In the genomic region with DNA sequence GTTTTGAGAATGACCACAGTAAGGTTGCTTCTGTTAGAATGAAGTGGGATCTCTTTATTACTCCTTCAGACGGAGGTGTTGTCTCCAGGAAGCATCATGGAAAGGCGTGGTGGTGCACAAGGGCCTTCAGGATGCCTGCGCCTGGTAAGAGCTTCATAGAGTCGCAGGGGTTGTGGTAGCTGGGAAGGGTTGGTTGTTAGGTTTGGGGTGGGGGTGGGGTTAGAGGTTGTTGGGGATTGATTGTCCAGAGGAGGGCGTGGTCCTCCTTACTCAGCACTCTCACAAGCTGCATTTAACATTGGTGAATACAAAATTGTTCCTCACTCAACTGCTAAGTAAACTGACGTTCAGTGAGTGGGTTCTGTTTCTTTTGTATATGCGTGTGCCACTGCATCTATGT, we compare ENCODE assay signal across 8 mouse cellular contexts. TPM values are rescaled to one million over a fixed set of nuclear protein-coding genes. Genes with fewer than 3 reads are reported as not detected.
DNase-seq lines count a peak whose midpoint lies in the region; ATAC-seq and TF ChIP-seq lines count a peak whose summit lies in the region.

No protein-coding gene starts in this region.

- 17% methylated on average over 7 of the region's 7 CpGs for WGBS in kidney, embryonic 14.5 days

- H3K79me2 ChIP-seq in myocyte (ENCODE audit: control insufficient read depth, insufficient read depth): peaks cover 54% of the 10 kb centered on the region

- peaks cover 50% of the 10 kb centered on the region for H3K36me3 ChIP-seq in kidney, embryonic 14.5 days (ENCODE audit: control insufficient read depth, insufficient read depth, low read length)
- peaks cover 34% of the 10 kb centered on the region for H3K36me3 ChIP-seq in myocyte (ENCODE audit: control insufficient read depth, insufficient read depth)

- peaks cover 28% of the 10 kb centered on the region for H3K4me1 ChIP-seq in kidney, embryonic 14.5 days (ENCODE audit: control insufficient read depth, insufficient read depth, low read length)

- H3K4me2 ChIP-seq in kidney, embryonic 14.5 days (replicated peaks; ENCODE audit: low read depth, low read length): peak overlapping the region; percentile 60
- H3K4me2 ChIP-seq in myocyte (ENCODE audit: low read depth): peak overlapping the region; percentile 87

- no peak for TF ChIP-seq POLR2A in myocyte (IDR thresholded peaks at IDR 0.05; ENCODE audit: insufficient read length, low read depth)

- peak overlapping the region; percentile 69 for H3K4me3 ChIP-seq in kidney, embryonic 14.5 days (ENCODE audit: low read length)
- peak overlapping the region; percentile 97 for H3K4me3 ChIP-seq in myocyte

- no peaks in the 10 kb centered on the region for H3K9me3 ChIP-seq in kidney, embryonic 14.5 days (ENCODE audit: control insufficient read depth, low read length)

- peak overlapping the region; percentile 94 for H3K9ac ChIP-seq in kidney, embryonic 14.5 days (ENCODE audit: low read depth, low read length)

- H3ac ChIP-seq in myocyte (ENCODE audit: control insufficient read depth, insufficient read length): peak overlapping the region; percentile 13

- H3K27me3 ChIP-seq in kidney, embryonic 14.5 days (ENCODE audit: control insufficient read depth, insufficient read depth, low read length): no peaks in the 10 kb centered on the region
- no peaks in the 10 kb centered on the region for H3K27me3 ChIP-seq in myocyte (ENCODE audit: control insufficient read depth, insufficient read depth, insufficient read length)

- H3K27ac ChIP-seq in kidney, embryonic 14.5 days (ENCODE audit: low read depth, low read length): no peak overlapping the region; the same call in 1 of the 2 replicates

- ATAC-seq in kidney, embryonic 14.5 days (ENCODE audit: low FRiP score, low TSS enrichment): no peak

- DNase-seq in kidney, postnatal 25 days: no peak
- peak; percentile 44 for DNase-seq in c-Kit-positive CD71-positive TER-119-positive erythroid progenitor cells, embryonic 14.5 days (ENCODE audit: low spot score)
- DNase-seq in induced T-regulatory cell, adult 2 months (ENCODE audit: low read depth): peak; percentile 37
- no peak for DNase-seq in adrenal gland, postnatal 10 days
- no peak for DNase-seq in left cerebral cortex, adult 9 months (ENCODE audit: low spot score in 2 of 2)
- DNase-seq in cerebellum, adult 9-10 months: no peak

TF ChIP-seq in myocyte, 11 proteins besides CTCF, POLR2A, EP300 and RAD21:
- no peak for TF ChIP-seq E2F4 (IDR thresholded peaks at IDR 0.05; ENCODE audit: insufficient read depth)
- TF ChIP-seq USF1 (IDR thresholded peaks at IDR 0.05; ENCODE audit: low read depth): no peak
- TF ChIP-seq MYOD1 (IDR thresholded peaks at IDR 0.05; ENCODE audit: control insufficient read depth in 1 of 3, insufficient read length in 2 of 3, low read depth in 2 of 3): no peak
- no peak for TF ChIP-seq MAX (IDR thresholded peaks at IDR 0.05; ENCODE audit: low read depth)
- TF ChIP-seq TCF3 (IDR thresholded peaks at IDR 0.05; ENCODE audit: insufficient read length, low read depth): no peak
- no peak for TF ChIP-seq TCF12 (IDR thresholded peaks at IDR 0.05; ENCODE audit: insufficient read depth, poor library complexity, severe bottlenecking)
- TF ChIP-seq CEBPB (IDR thresholded peaks at IDR 0.05; ENCODE audit: insufficient read depth, poor library complexity, severe bottlenecking): no peak
- TF ChIP-seq POLR2AphosphoS2 (IDR thresholded peaks at IDR 0.05; ENCODE audit: insufficient read length, low read depth): no peak
- no peak for TF ChIP-seq REST (IDR thresholded peaks at IDR 0.05; ENCODE audit: insufficient read depth, insufficient read length)
- no peak for TF ChIP-seq SRF (IDR thresholded peaks at IDR 0.05; ENCODE audit: control insufficient read depth, insufficient read length, low read depth)
- no peak for TF ChIP-seq MYOG (IDR thresholded peaks at IDR 0.05; ENCODE audit: control insufficient read depth in 1 of 3, insufficient read depth in 1 of 3, insufficient read length in 2 of 3, low read depth in 2 of 3)

RNA-seq across cellular contexts. Expression of a gene that starts 18.5 kb away (rescaled TPM):
- polyA plus RNA-seq in kidney, embryonic 14.5 days (2014; fragmentation: Nextera tagmentation; extraction: Ambion mirVana): 11.0 and 11.3 TPM in 2 replicates
- 0.47 TPM for polyA plus RNA-seq in myocyte (2012; fragmentation: generic; extraction: Trizol)
- total RNA-seq in adrenal gland, postnatal 10 days (2021): 10 to 100 TPM; 40.8 to 44.7 TPM

RNA-seq across cellular contexts. Expression of a gene that starts 19.3 kb away (rescaled TPM):
- polyA plus RNA-seq in kidney, embryonic 14.5 days (2014; fragmentation: Nextera tagmentation; extraction: Ambion mirVana): 1.1 and 1.4 TPM in 2 replicates
- polyA plus RNA-seq in myocyte (2012; fragmentation: generic; extraction: Trizol): 0.74 TPM
- 1 to 10 TPM; 4.1 to 6.0 TPM for total RNA-seq in adrenal gland, postnatal 10 days (2021)

RNA-seq across cellular contexts. Expression of a gene that starts 45.8 kb away (rescaled TPM):
- 5.4 and 7.2 TPM in 2 replicates for polyA plus RNA-seq in kidney, embryonic 14.5 days (2014; fragmentation: Nextera tagmentation; extraction: Ambion mirVana)
- polyA plus RNA-seq in myocyte (2012; fragmentation: generic; extraction: Trizol): 16.2 TPM
- total RNA-seq in adrenal gland, postnatal 10 days (2021): 10 to 100 TPM; 11.1 to 14.4 TPM

Comparison
In these comparisons a context has a peak if more than half of its experiments do, and no peak if none do; other contexts are left out.
1. DNase-seq: peak in c-Kit-positive CD71-positive TER-119-positive erythroid progenitor cells, embryonic 14.5 days (single experiment) and induced T-regulatory cell, adult 2 months (single experiment); none in kidney, postnatal 25 days (0 of 2), adrenal gland, postnatal 10 days (single experiment), left cerebral cortex, adult 9 months (0 of 2) and cerebellum, adult 9-10 months (single experiment).